Mouse (Mus musculus) heart, embryonic 11.5 days (tissue): ENCODE results near the gene Supt7l. TPM values are rescaled to one million over a fixed set of nuclear protein-coding genes. Genes with fewer than 3 reads are reported as not detected.

Source experiments
- ATAC-seq: fragments of 200-750 bp; cut with Nextera tagmentation; replicated peaks from 2 replicates; pipeline ENCODE4 v1.8.0; 2017; ENCODE audit warnings: moderate library complexity; ENCODE audit not compliant: insufficient number of reproducible peaks, low FRiP score, low TSS enrichment
- H3K27ac ChIP-seq: fragments of 300-500 bp; sonication (generic); 2 replicates; pipeline ENCODE4 v1.5.1; 2014; ENCODE audit warnings: mild to moderate bottlenecking, low read depth, low read length
- H3K27me3 ChIP-seq: fragments of 300-500 bp; sonication (generic); 2 replicates; pipeline ENCODE4 v1.6.1; 2014; ENCODE audit warnings: mild to moderate bottlenecking, low read length, mixed read lengths; ENCODE audit not compliant: control insufficient read depth, insufficient read depth
- H3K36me3 ChIP-seq: fragments of 300-500 bp; sonication (generic); 2 replicates; pipeline ENCODE4 v1.6.1; 2014; ENCODE audit warnings: mild to moderate bottlenecking, low read length, moderate library complexity, mixed read lengths; ENCODE audit not compliant: control insufficient read depth, insufficient read depth
- H3K4me1 ChIP-seq: fragments of 300-500 bp; sonication (generic); 2 replicates; pipeline ENCODE4 v1.6.1; 2014; ENCODE audit warnings: low read length; ENCODE audit not compliant: control insufficient read depth, insufficient read depth
- H3K4me2 ChIP-seq: fragments of 300-500 bp; sonication (generic); 2 replicates; pipeline ENCODE4 v1.6.1; 2014; ENCODE audit warnings: mild to moderate bottlenecking, moderate library complexity
- H3K4me3 ChIP-seq: fragments of 300-500 bp; sonication (generic); 2 replicates; pipeline ENCODE4 v1.5.1; 2014; ENCODE audit warnings: low read depth, low read length
- H3K9ac ChIP-seq: fragments of 300-500 bp; sonication (generic); 2 replicates; pipeline ENCODE4 v1.6.1; 2014; ENCODE audit warnings: mild to moderate bottlenecking, low read depth, low read length, moderate library complexity
- H3K9me3 ChIP-seq: fragments of 300-500 bp; sonication (generic); replicated peaks from 2 replicates; pipeline ENCODE4 v1.6.1; 2016; ENCODE audit warnings: low read length; ENCODE audit not compliant: control insufficient read depth
- WGBS: fragments of 180-500 bp; shearing (Covaris S2); extraction: QIAGEN DNeasy Blood & Tissue Kit; methylation state at CpG from one replicate; pipeline ENCODE4 v1.1.7; 2014; ENCODE audit not compliant: insufficient replicate concordance; 5-methylcytosine and 5-hydroxymethylcytosine counted together
- polyA plus RNA-seq: library from polyadenylated mRNA; unstranded; fragments of >200 nt; fragmentation: Nextera tagmentation; extraction: Ambion mirVana; gene quantifications from 2 replicates; pipeline ENCODE4 v1.2.1, GENCODE M21; 2014

Gene Supt7l
- polyA plus RNA-seq, 1 experiment from 2014 or later, result 17.0 TPM

GRCm38 (mm10) chr5:31563905-31564304 lies 36.3 kb upstream of the Supt7l start:
- Histone ChIP-seq H3K9me3 (no peaks in the 10 kb centered on the region), H3K9ac (peak overlapping the region; percentile 13; the same call in 1 of the 2 replicates), H3K4me3 (no peak overlapping the region), H3K4me1 (peaks cover 20% of the 10 kb centered on the region), H3K36me3 (no peaks in the 10 kb centered on the region), H3K27ac (no peak overlapping the region), H3K27me3 (no peaks in the 10 kb centered on the region), H3K4me2 (no peak overlapping the region)
- 40% methylated on average over 7 of the region's 7 CpGs for WGBS
- no peak for ATAC-seq

GRCm38 (mm10) chr5:31563496-31563895 lies 35.9 kb upstream of the Supt7l start:
- 7% methylated on average over 6 of the region's 6 CpGs for WGBS
- Histone ChIP-seq H3K27ac (no peak overlapping the region), H3K9me3 (no peaks in the 10 kb centered on the region), H3K36me3 (no peaks in the 10 kb centered on the region), H3K27me3 (no peaks in the 10 kb centered on the region), H3K4me2 (no peak overlapping the region), H3K4me3 (no peak overlapping the region), H3K9ac (peak overlapping the region; percentile 13; the same call in 1 of the 2 replicates), H3K4me1 (peaks cover 18% of the 10 kb centered on the region)
- no peak for ATAC-seq

- no peak overlapping the region for H3K4me2 ChIP-seq
- H3K36me3 ChIP-seq, result peaks cover under 1% of the 10 kb centered on the region
- peaks cover 11% of the 10 kb centered on the region for H3K4me1 ChIP-seq
- no peak overlapping the region for H3K4me3 ChIP-seq
- H3K27ac ChIP-seq, result no peak overlapping the region
- H3K9ac ChIP-seq, result no peak overlapping the region
- WGBS, result 77% methylated on average over 7 of the region's 7 CpGs
- no peaks in the 10 kb centered on the region for H3K27me3 ChIP-seq
- no peaks in the 10 kb centered on the region for H3K9me3 ChIP-seq
- ATAC-seq, result no peak
Measured at GRCm38 (mm10) chr5:31562036-31562666, 34.5 kb upstream of the Supt7l start.

- no peak overlapping the region for H3K4me3 ChIP-seq
- ATAC-seq, result no peak
- H3K36me3 ChIP-seq, result peaks cover 8% of the 10 kb centered on the region
- no peak overlapping the region for H3K27ac ChIP-seq
- H3K9me3 ChIP-seq, result no peaks in the 10 kb centered on the region
- H3K27me3 ChIP-seq, result no peaks in the 10 kb centered on the region
- 93% methylated on average over 2 of the region's 2 CpGs for WGBS
- H3K4me1 ChIP-seq, result peaks cover 10% of the 10 kb centered on the region
- no peak overlapping the region for H3K9ac ChIP-seq
- H3K4me2 ChIP-seq, result no peak overlapping the region
Measured at GRCm38 (mm10) chr5:31560352-31560751, 32.7 kb upstream of the Supt7l start.

GRCm38 (mm10) chr5:31559401-31559800 lies 31.8 kb upstream of the Supt7l start:
- Histone ChIP-seq H3K9ac (no peak overlapping the region), H3K4me2 (no peak overlapping the region), H3K4me3 (no peak overlapping the region), H3K27ac (no peak overlapping the region), H3K4me1 (peaks cover 4% of the 10 kb centered on the region), H3K9me3 (no peaks in the 10 kb centered on the region), H3K27me3 (no peaks in the 10 kb centered on the region), H3K36me3 (peaks cover 8% of the 10 kb centered on the region)
- ATAC-seq, result no peak
- WGBS, result 56% methylated on average over 1 of the region's 1 CpGs

DNA sequence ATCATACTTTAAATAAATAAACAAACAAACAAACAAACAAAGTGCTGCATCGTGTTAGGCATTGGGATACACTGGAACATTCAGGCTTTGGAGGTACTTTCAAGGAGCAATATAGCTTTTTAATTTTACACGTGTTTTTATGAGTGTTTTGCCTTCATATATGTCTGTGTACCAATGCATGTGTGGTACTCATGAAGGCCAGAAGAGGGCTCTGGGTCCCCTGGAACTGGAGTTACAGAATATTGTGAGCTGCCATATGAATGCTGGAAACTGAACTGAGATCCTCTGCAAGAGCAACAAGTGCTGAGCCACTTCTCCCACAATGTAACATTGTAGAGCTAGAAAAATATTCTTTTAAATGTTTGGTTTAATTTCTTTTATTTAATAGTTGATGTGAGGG lies 7.6 kb upstream of the Supt7l start:
- peaks cover 24% of the 10 kb centered on the region for H3K36me3 ChIP-seq
- no peaks in the 10 kb centered on the region for H3K9me3 ChIP-seq
- WGBS, result 88% methylated on average over 2 of the region's 2 CpGs
- no peaks in the 10 kb centered on the region for H3K27me3 ChIP-seq
- H3K4me3 ChIP-seq, result no peak overlapping the region
- H3K27ac ChIP-seq, result no peak overlapping the region
- no peak for ATAC-seq
- no peak overlapping the region for H3K4me2 ChIP-seq
- H3K4me1 ChIP-seq, result no peaks in the 10 kb centered on the region
- no peak overlapping the region for H3K9ac ChIP-seq

GRCm38 (mm10) chr5:31528560-31528959 lies 953 bp upstream of the Supt7l start:
- Histone ChIP-seq H3K4me2 (no peak overlapping the region), H3K9me3 (no peaks in the 10 kb centered on the region), H3K9ac (no peak overlapping the region), H3K27ac (no peak overlapping the region), H3K36me3 (peaks cover 14% of the 10 kb centered on the region), H3K4me3 (no peak overlapping the region), H3K4me1 (peaks cover 10% of the 10 kb centered on the region; the same call in 1 of the 2 replicates), H3K27me3 (no peaks in the 10 kb centered on the region)
- 60% methylated on average over 2 of the region's 2 CpGs for WGBS
- ATAC-seq, result no peak

GRCm38 (mm10) chr5:31527117-31527680 lies 408 bp downstream of the Supt7l start:
- 3% methylated on average over 40 of the region's 40 CpGs for WGBS
- 0 out of 2 replicates have a peak, but pooled peaks have one; percentile 31 for ATAC-seq
- Histone ChIP-seq H3K27me3 (no peaks in the 10 kb centered on the region), H3K9ac (peak overlapping the region; percentile 91), H3K4me1 (peaks cover 10% of the 10 kb centered on the region; the same call in 1 of the 2 replicates), H3K36me3 (peaks cover 17% of the 10 kb centered on the region), H3K27ac (no peak overlapping the region; the same call in 1 of the 2 replicates), H3K9me3 (no peaks in the 10 kb centered on the region), H3K4me2 (peak overlapping the region; percentile 99), H3K4me3 (peak overlapping the region; percentile 99)
